Mouse (Mus musculus) cortical plate, adult 2 months (tissue): ENCODE results near the gene Arsa.

ENCODE experiments used
- CTCF ChIP-seq: fragments of 200-500 bp; IDR thresholded peaks from 2 replicates; pipeline ENCODE4 v1.5.1; 2011; ENCODE audit warnings: mild to moderate bottlenecking, control low read depth, low read length; ENCODE audit not compliant: insufficient read depth; ENCODE audit errors: extremely low read depth
- POLR2A ChIP-seq: fragments of 200-500 bp; IDR thresholded peaks from 2 replicates; pipeline ENCODE4 v1.6.1; 2011; ENCODE audit warnings: mild to moderate bottlenecking, low read length, control low read depth; ENCODE audit not compliant: insufficient read depth; ENCODE audit errors: extremely low read depth

DNA sequence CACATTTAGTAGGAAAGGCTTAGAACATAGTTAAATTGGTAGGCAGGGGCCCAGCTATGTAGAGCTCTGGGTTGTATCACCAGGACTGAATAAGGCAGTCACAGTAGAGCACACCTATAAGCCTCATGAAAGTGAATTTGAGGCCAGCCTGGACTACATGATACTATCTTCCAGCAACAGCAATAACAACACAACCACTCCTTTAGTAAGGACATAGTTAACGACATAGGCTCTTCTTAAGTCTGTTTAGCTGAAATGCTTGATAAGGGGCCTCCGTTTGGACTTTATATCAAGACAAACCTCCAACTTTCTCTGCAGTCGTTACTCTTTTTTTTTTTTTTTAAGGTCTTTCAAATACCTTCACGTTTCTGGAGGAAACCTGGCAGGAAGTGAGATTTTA is 35.5 kb upstream of the Arsa start:
- TF ChIP-seq POLR2A: no peak
- TF ChIP-seq CTCF: no peak
